Mouse (Mus musculus) embryonic fibroblast, embryonic 13.5 days (primary cell): ENCODE results near the gene Zfp867. TPM values are rescaled to one million over a fixed set of nuclear protein-coding genes. Genes with fewer than 3 reads are reported as not detected.

ENCODE experiments used
- H3K27ac ChIP-seq: 2 replicates; pipeline ENCODE4 v1.5.1; 2012; ENCODE audit warnings: low read length, control low read depth, inconsistent platforms; ENCODE audit not compliant: insufficient read depth
- H3K4me1 ChIP-seq: 2 replicates; pipeline ENCODE4 v1.6.1; 2011; ENCODE audit warnings: low read length; ENCODE audit not compliant: control insufficient read depth, insufficient read depth
- H3K4me3 ChIP-seq: 2 replicates; pipeline ENCODE4 v1.5.1; 2011; ENCODE audit warnings: mild to moderate bottlenecking, control low read depth, low read length; ENCODE audit not compliant: insufficient read depth
- CTCF ChIP-seq: IDR thresholded peaks from 2 replicates; pipeline ENCODE4 v1.5.1; 2011; ENCODE audit warnings: mild to moderate bottlenecking, control low read depth, low read length, moderate library complexity, borderline replicate concordance; ENCODE audit not compliant: insufficient read depth
- POLR2A ChIP-seq: IDR thresholded peaks from 2 replicates; pipeline ENCODE4 v1.6.1; 2011; ENCODE audit warnings: low read depth, mild to moderate bottlenecking, control low read depth, low read length, moderate library complexity
- polyA plus RNA-seq: library from polyadenylated mRNA; stranded (reverse); fragments of >200 nt; gene quantifications from 2 replicates; pipeline ENCODE4 v1.2.4, GENCODE M21; 2011; ENCODE audit warnings: low read depth; ENCODE audit not compliant: missing spikeins, insufficient read length

Gene Zfp867
- polyA plus RNA-seq, 1 experiment: 6.1 TPM

GRCm38 (mm10) chr11:59437954-59438353, 34.3 kb downstream of the Zfp867 start:
- TF ChIP-seq CTCF (no peak), POLR2A (no peak)
- Histone ChIP-seq H3K4me3 (no peak overlapping the region), H3K4me1 (no peaks in the 10 kb centered on the region), H3K27ac (no peak overlapping the region)

DNA sequence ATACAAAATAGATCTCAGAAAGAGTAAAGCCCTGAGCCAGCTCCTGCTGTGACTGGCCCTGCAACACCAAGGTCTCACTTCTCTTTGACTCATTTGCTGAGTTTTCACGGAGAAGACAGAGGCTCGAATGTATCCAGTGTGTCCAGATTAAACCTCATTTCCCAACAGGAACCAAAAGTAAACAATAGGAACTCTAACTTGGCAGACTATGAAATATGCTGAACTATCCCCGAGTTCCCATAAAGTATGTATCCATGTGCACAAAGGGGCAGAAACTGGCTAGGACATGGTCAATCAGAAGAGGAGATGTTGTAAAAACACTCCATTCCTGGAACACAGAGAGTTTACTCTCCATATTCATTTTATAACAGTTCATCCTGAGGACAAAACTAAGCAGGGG, 40.0 kb downstream of the Zfp867 start:
- TF ChIP-seq POLR2A (no peak), CTCF (no peak)
- Histone ChIP-seq H3K4me3 (no peak overlapping the region), H3K27ac (0 out of 2 replicates have a peak overlapping the region, but pooled peaks have one; percentile 17), H3K4me1 (no peaks in the 10 kb centered on the region)

DNA sequence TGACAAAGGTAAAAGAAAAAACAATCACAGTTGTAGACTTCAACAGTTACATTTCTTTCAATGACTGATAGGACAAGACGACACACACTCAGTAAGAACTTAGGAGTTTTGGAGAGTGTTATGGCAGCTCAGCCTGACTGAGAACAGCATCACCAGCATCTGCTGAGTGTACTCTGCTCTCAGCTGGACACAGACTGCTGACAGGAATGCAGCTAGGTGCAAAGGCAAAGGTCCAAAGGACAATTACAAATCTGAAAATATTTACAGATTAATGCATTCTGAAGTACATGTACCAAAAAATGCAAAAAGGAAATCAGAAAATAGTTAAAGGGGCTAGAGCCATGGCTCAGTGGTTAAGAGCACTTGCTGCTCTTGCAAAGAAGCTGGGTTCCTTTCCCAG, 42.3 kb downstream of the Zfp867 start:
- Histone ChIP-seq H3K4me3 (no peak overlapping the region), H3K27ac (no peak overlapping the region), H3K4me1 (no peaks in the 10 kb centered on the region)
- TF ChIP-seq POLR2A: no peak
- no peak for TF ChIP-seq CTCF

DNA sequence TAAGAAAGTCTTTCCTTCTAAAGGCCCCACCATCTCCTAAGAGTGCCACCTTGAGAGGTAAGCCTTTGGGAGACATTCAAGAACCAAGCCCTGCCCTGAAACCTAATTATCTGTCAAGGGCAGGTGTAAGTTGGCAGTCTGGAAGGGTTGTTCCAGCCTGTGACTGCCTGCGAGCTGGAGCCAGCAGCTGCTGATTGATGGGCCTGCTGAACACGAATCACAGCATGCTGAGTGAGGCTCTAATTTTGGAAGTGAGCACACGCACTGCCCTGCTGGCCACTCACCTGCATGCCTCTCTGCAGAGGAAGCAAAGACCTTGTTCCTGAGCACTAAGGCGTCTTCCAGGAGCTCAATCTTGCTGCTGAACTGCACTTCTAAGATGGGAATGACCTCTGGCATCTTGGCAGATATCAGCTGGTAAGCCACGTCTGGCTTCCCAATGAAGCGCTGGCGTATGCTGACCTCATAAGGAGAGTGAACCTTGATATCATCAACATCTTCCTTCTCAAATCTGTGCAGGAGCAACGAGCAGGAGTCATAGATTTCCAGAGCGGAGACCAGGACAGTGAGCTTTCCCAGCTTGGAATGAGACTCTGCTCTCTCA, 44.1 kb downstream of the Zfp867 start:
- peaks cover under 1% of the 10 kb centered on the region; the same call in 1 of the 2 replicates for H3K4me1 ChIP-seq
- no peak overlapping the region for H3K4me3 ChIP-seq
- no peak overlapping the region for H3K27ac ChIP-seq
- TF ChIP-seq POLR2A: no peak
- TF ChIP-seq CTCF: no peak

GRCm38 (mm10) chr11:59425671-59426101, 46.6 kb downstream of the Zfp867 start:
- Histone ChIP-seq H3K27ac (no peak overlapping the region), H3K4me3 (no peak overlapping the region), H3K4me1 (peaks cover 11% of the 10 kb centered on the region)
- TF ChIP-seq CTCF (peak; percentile 37; the same call in 1 of the 2 replicates), POLR2A (no peak)

- Histone ChIP-seq H3K27ac (0 out of 2 replicates have a peak overlapping the region, but pooled peaks have one; percentile 23), H3K4me1 (peaks cover 22% of the 10 kb centered on the region)
- TF ChIP-seq POLR2A: no peak
- TF ChIP-seq CTCF: no peak
Observed at GRCm38 (mm10) chr11:59423010-59423588, 49.2 kb downstream of the Zfp867 start.

GRCm38 (mm10) chr11:59421967-59422366, 50.3 kb downstream of the Zfp867 start:
- peaks cover 22% of the 10 kb centered on the region for H3K4me1 ChIP-seq
- H3K27ac ChIP-seq: peak overlapping the region; percentile 35; the same call in 1 of the 2 replicates
- H3K4me3 ChIP-seq: no peak overlapping the region
- no peak for TF ChIP-seq POLR2A
- no peak for TF ChIP-seq CTCF

More at GRCm38 (mm10) chr11:59423010-59423588, 49.2 kb downstream of the Zfp867 start:
- H3K4me3 ChIP-seq: no peak overlapping the region

DNA sequence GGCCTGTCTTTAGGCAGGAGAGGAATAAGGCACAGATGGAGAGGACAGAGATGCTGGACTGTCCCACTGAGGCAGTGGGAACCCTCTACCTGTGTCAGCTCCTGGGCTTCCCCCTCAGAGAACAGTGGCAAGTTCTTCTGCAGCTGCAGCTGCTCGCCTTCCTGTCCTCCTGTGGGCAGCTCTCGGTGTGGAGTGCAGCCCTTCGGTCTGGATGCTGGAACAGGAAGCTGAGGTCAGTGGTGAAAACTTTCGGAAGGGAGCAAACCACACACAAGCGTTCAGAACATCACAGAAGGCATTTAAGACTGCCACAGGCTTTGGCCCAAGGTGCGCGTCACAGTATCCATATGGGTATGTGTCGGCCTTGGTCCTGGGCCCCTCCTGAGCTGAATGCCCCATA, 50.8 kb downstream of the Zfp867 start:
- TF ChIP-seq CTCF (no peak), POLR2A (no peak)
- H3K4me3 ChIP-seq: no peak overlapping the region
- H3K27ac ChIP-seq: peak overlapping the region; percentile 35; the same call in 1 of the 2 replicates
- H3K4me1 ChIP-seq: peaks cover 22% of the 10 kb centered on the region

DNA sequence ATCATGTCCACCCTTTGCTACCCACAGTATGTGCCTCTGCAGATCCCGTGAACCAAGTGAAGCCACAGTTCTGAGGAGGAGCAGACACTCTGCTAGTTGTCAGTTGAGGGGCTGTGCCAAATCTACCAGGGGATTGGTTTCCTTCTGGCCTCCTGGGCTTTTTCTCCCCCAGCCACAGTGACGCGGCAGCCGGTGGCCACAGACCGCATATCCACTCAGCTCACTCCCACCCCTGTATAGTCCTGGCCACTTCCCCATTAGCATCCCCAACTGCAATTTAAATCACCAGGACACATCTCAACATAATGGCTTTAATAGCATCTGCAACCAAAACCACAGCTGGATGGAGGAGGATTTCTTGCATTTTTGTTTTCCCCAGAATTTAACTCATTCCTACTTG, 53.6 kb downstream of the Zfp867 start:
- peak overlapping the region; percentile 61 for H3K27ac ChIP-seq

DNA sequence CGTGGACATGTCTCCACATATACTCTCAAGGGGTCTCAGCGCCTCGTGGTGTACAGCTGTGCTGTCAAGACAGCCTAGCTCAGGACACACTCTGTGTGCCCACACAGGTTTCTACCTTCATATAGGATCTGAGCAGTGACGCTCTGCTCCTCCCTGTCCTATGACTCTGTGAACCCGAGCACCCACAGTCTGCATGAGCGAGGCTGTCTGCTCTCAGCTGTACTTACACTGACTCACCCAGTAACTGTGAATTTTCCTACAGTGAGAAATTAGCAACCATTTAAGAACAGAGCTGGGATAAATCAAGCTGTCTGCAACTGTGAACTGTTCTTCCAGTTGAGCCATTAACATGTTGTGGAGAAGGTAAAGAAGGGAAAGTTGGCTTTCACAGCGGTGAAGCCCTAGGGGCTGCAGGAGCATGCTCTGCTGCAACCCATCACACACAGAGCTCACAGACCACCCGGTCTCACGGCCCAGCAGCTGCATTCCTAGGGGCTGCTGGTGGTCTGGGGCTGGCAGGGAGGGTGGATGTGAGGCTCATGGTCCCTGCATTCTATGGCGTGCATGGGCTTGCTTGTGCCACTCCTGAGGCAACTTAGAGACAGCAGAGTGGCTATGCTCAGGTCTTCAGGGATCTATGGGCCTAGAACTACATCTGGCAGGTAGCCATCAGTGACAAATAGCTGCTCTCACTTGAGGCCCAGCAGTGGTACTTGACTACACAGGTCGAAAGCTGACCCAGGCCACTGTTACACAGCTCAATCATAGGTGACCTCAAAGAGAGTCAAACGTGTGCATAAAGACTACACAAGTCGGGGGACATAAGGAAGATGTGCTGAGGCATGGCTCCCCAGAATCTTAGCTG, 59.0 kb downstream of the Zfp867 start:
- peak overlapping the region; percentile 78 for H3K27ac ChIP-seq
- no peak overlapping the region for H3K4me3 ChIP-seq
- TF ChIP-seq POLR2A (no peak), CTCF (no peak)
- H3K4me1 ChIP-seq: peaks cover 23% of the 10 kb centered on the region

More for the DNA sequence above, 53.6 kb downstream of the Zfp867 start:
- Histone ChIP-seq H3K4me1 (peaks cover 25% of the 10 kb centered on the region), H3K4me3 (no peak overlapping the region)
- TF ChIP-seq POLR2A (no peak), CTCF (no peak)
